Mouse (Mus musculus): Measurements from ENCODE around the gene Hnrnph1.
A peak's percentile ranks its signal among the peaks of the same experiment; 100 is the strongest.

Gene Hnrnph1

GRCm38 (mm10) chr11:50371911-50372310 lies 4.9 kb upstream of the Hnrnph1 start:
- DNase-seq (ENCODE audit: low read depth in 1 of 2, low spot score in 2 of 2) = no peak

GRCm38 (mm10) chr11:50373086-50373485 lies 3.7 kb upstream of the Hnrnph1 start:
- no peak for DNase-seq (ENCODE audit: low read depth in 1 of 2, low spot score in 2 of 2)

- DNase-seq (ENCODE audit: low read depth in 1 of 2, low spot score in 2 of 2) = no peak
Observed at GRCm38 (mm10) chr11:50373621-50374020, 3.2 kb upstream of the Hnrnph1 start.

- DNase-seq (ENCODE audit: low read depth in 1 of 2, low spot score in 2 of 2) = no peak
Observed at GRCm38 (mm10) chr11:50374286-50375015, 2.3 kb upstream of the Hnrnph1 start.

GRCm38 (mm10) chr11:50375421-50375820 lies 1.4 kb upstream of the Hnrnph1 start:
- no peak for DNase-seq (ENCODE audit: low read depth in 1 of 2, low spot score in 2 of 2)

GRCm38 (mm10) chr11:50376156-50376790 lies 517 bp upstream of the Hnrnph1 start:
- DNase-seq (ENCODE audit: low read depth in 1 of 2, low spot score in 2 of 2) = no peak

GRCm38 (mm10) chr11:50377892-50378684 lies 1.3 kb downstream of the Hnrnph1 start:
- DNase-seq (ENCODE audit: low read depth in 1 of 2, low spot score in 2 of 2) = peak; percentile 50 to 82

GRCm38 (mm10) chr11:50379023-50379752 lies 2.4 kb downstream of the Hnrnph1 start:
- DNase-seq (ENCODE audit: low read depth in 1 of 2, low spot score in 2 of 2) = no peak

- no peak for DNase-seq (ENCODE audit: low read depth in 1 of 2, low spot score in 2 of 2)
Observed at GRCm38 (mm10) chr11:50381311-50381710, 4.5 kb downstream of the Hnrnph1 start.

- DNase-seq (ENCODE audit: low read depth in 1 of 2, low spot score in 2 of 2) = no peak
Observed at GRCm38 (mm10) chr11:50387167-50387679, 10.4 kb downstream of the Hnrnph1 start.

- DNase-seq (ENCODE audit: low read depth in 1 of 2, low spot score in 2 of 2) = no peak
Observed at GRCm38 (mm10) chr11:50387697-50388096, 10.9 kb downstream of the Hnrnph1 start.

- no peak for DNase-seq (ENCODE audit: low read depth in 1 of 2, low spot score in 2 of 2)
Observed at GRCm38 (mm10) chr11:50388217-50388929, 11.6 kb downstream of the Hnrnph1 start.

- no peak for DNase-seq (ENCODE audit: low read depth in 1 of 2, low spot score in 2 of 2)
Observed at GRCm38 (mm10) chr11:50389011-50389410, 12.2 kb downstream of the Hnrnph1 start.

- no peak for DNase-seq (ENCODE audit: low read depth in 1 of 2, low spot score in 2 of 2)
Observed at GRCm38 (mm10) chr11:50389616-50390015, 12.8 kb downstream of the Hnrnph1 start.

- no peak for DNase-seq (ENCODE audit: low read depth in 1 of 2, low spot score in 2 of 2)
Observed at GRCm38 (mm10) chr11:50391272-50391960, 14.6 kb downstream of the Hnrnph1 start.

GRCm38 (mm10) chr11:50393306-50393705 lies 16.5 kb downstream of the Hnrnph1 start:
- no peak for DNase-seq (ENCODE audit: low read depth in 1 of 2, low spot score in 2 of 2)

- DNase-seq (ENCODE audit: low read depth in 1 of 2, low spot score in 2 of 2) = no peak
Observed at GRCm38 (mm10) chr11:50394731-50395130, 17.9 kb downstream of the Hnrnph1 start.

- no peak for DNase-seq (ENCODE audit: low read depth in 1 of 2, low spot score in 2 of 2)
Observed at GRCm38 (mm10) chr11:50396766-50397307, 20.0 kb downstream of the Hnrnph1 start.

GRCm38 (mm10) chr11:50397316-50397715 lies 20.5 kb downstream of the Hnrnph1 start:
- no peak for DNase-seq (ENCODE audit: low read depth in 1 of 2, low spot score in 2 of 2)

Data from monocyte, adult 2 months (primary cell).